Mouse (Mus musculus): ENCODE measurements around the gene Kctd19. TPM values are rescaled to one million over a fixed set of nuclear protein-coding genes. Genes with fewer than 3 reads are reported as not detected.

The Kctd19 gene
- total RNA-seq (2021), result not detected
- long read RNA-seq, experiment 1, result 0 reads
- long read RNA-seq, experiment 2, result 0 reads

GRCm38 (mm10) chr8:105413391-105413790 is at the start of gene Kctd19, which contains the start of gene Lrrc36:
TSS of gene Kctd19 (minus strand) at chr8:105413502.
TSS of gene Lrrc36 (plus strand) at chr8:105413571.
- DNase-seq (ENCODE audit: low spot score in 2 of 2), result no peak

GRCm38 (mm10) chr8:105461085-105461803 is 47.9 kb upstream of the Kctd19 start:
- no peak for DNase-seq (ENCODE audit: low spot score in 2 of 2)

- DNase-seq (ENCODE audit: low spot score in 2 of 2), result no peak
Observed at GRCm38 (mm10) chr8:105455218-105455617, 41.9 kb upstream of the Kctd19 start.

- no peak for DNase-seq (ENCODE audit: low spot score in 2 of 2)
Observed at GRCm38 (mm10) chr8:105454088-105454487, 40.8 kb upstream of the Kctd19 start.

GRCm38 (mm10) chr8:105453296-105453695 is 40.0 kb upstream of the Kctd19 start:
- no peak for DNase-seq (ENCODE audit: low spot score in 2 of 2)

GRCm38 (mm10) chr8:105451903-105452603 is 38.8 kb upstream of the Kctd19 start:
- DNase-seq (ENCODE audit: low spot score in 2 of 2), result no peak

- DNase-seq (ENCODE audit: low spot score in 2 of 2), result no peak
Observed at GRCm38 (mm10) chr8:105450977-105451376, 37.7 kb upstream of the Kctd19 start.

GRCm38 (mm10) chr8:105448596-105448995 is 35.3 kb upstream of the Kctd19 start:
- no peak for DNase-seq (ENCODE audit: low spot score in 2 of 2)

GRCm38 (mm10) chr8:105448188-105448587 is 34.9 kb upstream of the Kctd19 start:
- DNase-seq (ENCODE audit: low spot score in 2 of 2), result no peak

- peak in 1 of 2 experiments; percentile 17 for DNase-seq (ENCODE audit: low spot score in 2 of 2)
Observed at GRCm38 (mm10) chr8:105446127-105446552, 32.8 kb upstream of the Kctd19 start.

GRCm38 (mm10) chr8:105445296-105446126 is 32.2 kb upstream of the Kctd19 start:
- DNase-seq (ENCODE audit: low spot score in 2 of 2), result peak in 1 of 2 experiments; percentile 32

- no peak for DNase-seq (ENCODE audit: low spot score in 2 of 2)
Observed at GRCm38 (mm10) chr8:105442661-105443060, 29.4 kb upstream of the Kctd19 start.

GRCm38 (mm10) chr8:105441433-105441832 is 28.1 kb upstream of the Kctd19 start:
- DNase-seq (ENCODE audit: low spot score in 2 of 2), result peak in 1 of 2 experiments; percentile 14

GRCm38 (mm10) chr8:105438865-105439264 is 25.6 kb upstream of the Kctd19 start:
- DNase-seq (ENCODE audit: low spot score in 2 of 2), result no peak

GRCm38 (mm10) chr8:105437078-105437748 is 23.9 kb upstream of the Kctd19 start:
- no peak for DNase-seq (ENCODE audit: low spot score in 2 of 2)

- DNase-seq (ENCODE audit: low spot score in 2 of 2), result no peak
Observed at GRCm38 (mm10) chr8:105436218-105436617, 22.9 kb upstream of the Kctd19 start.

GRCm38 (mm10) chr8:105434136-105434535 is 20.8 kb upstream of the Kctd19 start:
- no peak for DNase-seq (ENCODE audit: low spot score in 2 of 2)

GRCm38 (mm10) chr8:105433511-105433910 is 20.2 kb upstream of the Kctd19 start:
- DNase-seq (ENCODE audit: low spot score in 2 of 2), result no peak

- no peak for DNase-seq (ENCODE audit: low spot score in 2 of 2)
Observed at GRCm38 (mm10) chr8:105433021-105433420, 19.7 kb upstream of the Kctd19 start.

GRCm38 (mm10) chr8:105431743-105432515 is 18.6 kb upstream of the Kctd19 start:
- no peak for DNase-seq (ENCODE audit: low spot score in 2 of 2)
